Mouse (Mus musculus): ENCODE measurements around the gene Ints11. TPM values are rescaled to one million over a fixed set of nuclear protein-coding genes. Genes with fewer than 3 reads are reported as not detected.

The Ints11 gene
- polyA plus RNA-seq, 1 experiment from 2014 or later: 84.9 TPM

Small RNAs within 50 kb of the gene (microRNA-seq; reads per million reads assigned to microRNA genes)
- not detected for gene Gm22991 (ENCODE audit: borderline number of aligned reads)

Other genes with a start within 250 kb of the Ints11 start
- 65.7 and 76.3 TPM in 2 replicates for gene Cdk11b, start 244.7 kb upstream of the Ints11 start, polyA plus RNA-seq (2015; fragmentation: Nextera tagmentation; extraction: Ambion mirVana)
- gene Gm10563, start 224.1 kb upstream of the Ints11 start, polyA plus RNA-seq (2015; fragmentation: Nextera tagmentation; extraction: Ambion mirVana): not detected in 2 replicates
- 7.5 and 8.3 TPM in 2 replicates for gene Mmp23, start 216.2 kb upstream of the Ints11 start, polyA plus RNA-seq (2015; fragmentation: Nextera tagmentation; extraction: Ambion mirVana)
- 14.2 and 14.4 TPM in 2 replicates for gene Mib2, start 200.3 kb upstream of the Ints11 start, polyA plus RNA-seq (2015; fragmentation: Nextera tagmentation; extraction: Ambion mirVana)
- 4.4 and 5.2 TPM in 2 replicates for gene Fndc10, start 175.2 kb upstream of the Ints11 start, polyA plus RNA-seq (2015; fragmentation: Nextera tagmentation; extraction: Ambion mirVana)
- 194 and 202 TPM in 2 replicates for gene Ssu72, start 164.7 kb upstream of the Ints11 start, polyA plus RNA-seq (2015; fragmentation: Nextera tagmentation; extraction: Ambion mirVana)
- 1.1 and 1.4 TPM in 2 replicates for gene Tmem240, start 134.7 kb upstream of the Ints11 start, polyA plus RNA-seq (2015; fragmentation: Nextera tagmentation; extraction: Ambion mirVana)
- gene Atad3a, start 108.5 kb upstream of the Ints11 start, polyA plus RNA-seq (2015; fragmentation: Nextera tagmentation; extraction: Ambion mirVana): 61.6 and 63.9 TPM in 2 replicates
- 8.6 and 9.0 TPM in 2 replicates for gene Vwa1, start 94.8 kb upstream of the Ints11 start, polyA plus RNA-seq (2015; fragmentation: Nextera tagmentation; extraction: Ambion mirVana)
- 0.05 and 0.21 TPM in 2 replicates for gene Tmem88b, start 83.7 kb upstream of the Ints11 start, polyA plus RNA-seq (2015; fragmentation: Nextera tagmentation; extraction: Ambion mirVana)
- gene Ankrd65, start 79.1 kb upstream of the Ints11 start, polyA plus RNA-seq (2015; fragmentation: Nextera tagmentation; extraction: Ambion mirVana): 0.23 and 0.42 TPM in 2 replicates
- gene Mrpl20, start 66.7 kb upstream of the Ints11 start, polyA plus RNA-seq (2015; fragmentation: Nextera tagmentation; extraction: Ambion mirVana): 283 and 286 TPM in 2 replicates
- gene Ccnl2, start 57.1 kb upstream of the Ints11 start, polyA plus RNA-seq (2015; fragmentation: Nextera tagmentation; extraction: Ambion mirVana): 139 and 162 TPM in 2 replicates
- 187 and 198 TPM in 2 replicates for gene Aurkaip1, start 38.3 kb upstream of the Ints11 start, polyA plus RNA-seq (2015; fragmentation: Nextera tagmentation; extraction: Ambion mirVana)
- gene Mxra8, start 29.9 kb upstream of the Ints11 start, polyA plus RNA-seq (2015; fragmentation: Nextera tagmentation; extraction: Ambion mirVana): 15.1 and 18.1 TPM in 2 replicates
- 5.7 and 7.6 TPM in 2 replicates for gene Dvl1, start 22.1 kb upstream of the Ints11 start, polyA plus RNA-seq (2015; fragmentation: Nextera tagmentation; extraction: Ambion mirVana)
- gene Tas1r3, start 6.2 kb upstream of the Ints11 start, polyA plus RNA-seq (2015; fragmentation: Nextera tagmentation; extraction: Ambion mirVana): 0.16 and 0.28 TPM in 2 replicates
- 9.4 and 11.4 TPM in 2 replicates for gene Cptp, start 106 bp upstream of the Ints11 start, polyA plus RNA-seq (2015; fragmentation: Nextera tagmentation; extraction: Ambion mirVana)
- 39.9 and 42.5 TPM in 2 replicates for gene Pusl1, start 22.2 kb downstream of the Ints11 start, polyA plus RNA-seq (2015; fragmentation: Nextera tagmentation; extraction: Ambion mirVana)
- 9.7 and 11.6 TPM in 2 replicates for gene Acap3, start 22.3 kb downstream of the Ints11 start, polyA plus RNA-seq (2015; fragmentation: Nextera tagmentation; extraction: Ambion mirVana)
- 117 and 128 TPM in 2 replicates for gene Ube2j2, start 74.3 kb downstream of the Ints11 start, polyA plus RNA-seq (2015; fragmentation: Nextera tagmentation; extraction: Ambion mirVana)
- gene C1qtnf12, start 92.8 kb downstream of the Ints11 start, polyA plus RNA-seq (2015; fragmentation: Nextera tagmentation; extraction: Ambion mirVana): 14.9 and 19.3 TPM in 2 replicates
- gene B3galt6, start 123.1 kb downstream of the Ints11 start, polyA plus RNA-seq (2015; fragmentation: Nextera tagmentation; extraction: Ambion mirVana): 8.4 and 10.7 TPM in 2 replicates
- 187 and 194 TPM in 2 replicates for gene Sdf4, start 123.3 kb downstream of the Ints11 start, polyA plus RNA-seq (2015; fragmentation: Nextera tagmentation; extraction: Ambion mirVana)
- 7.9 and 9.5 TPM in 2 replicates for gene Tnfrsf4, start 144.3 kb downstream of the Ints11 start, polyA plus RNA-seq (2015; fragmentation: Nextera tagmentation; extraction: Ambion mirVana)
- gene Tnfrsf18, start 156.6 kb downstream of the Ints11 start, polyA plus RNA-seq (2015; fragmentation: Nextera tagmentation; extraction: Ambion mirVana): 13.9 and 14.8 TPM in 2 replicates
- 0.27 and 0.35 TPM in 2 replicates for gene Ttll10, start 189.9 kb downstream of the Ints11 start, polyA plus RNA-seq (2015; fragmentation: Nextera tagmentation; extraction: Ambion mirVana)
- 16.3 and 17.5 TPM in 2 replicates for gene 9430015G10Rik, start 240.4 kb downstream of the Ints11 start, polyA plus RNA-seq (2015; fragmentation: Nextera tagmentation; extraction: Ambion mirVana)